Mouse (Mus musculus) forebrain, embryonic 10.5 days (tissue): Measurements from ENCODE around the gene Rreb1. TPM values are rescaled to one million over a fixed set of nuclear protein-coding genes. Genes with fewer than 3 reads are reported as not detected.

Experiments
- DNase-seq: peaks from one replicate; pipeline ENCODE4 v3.0.0-alpha.2; 2017; ENCODE audit warnings: low spot score; ENCODE audit errors: extremely low spot score
- H3K27ac ChIP-seq: fragments of 300-500 bp; sonication (generic); 2 replicates; pipeline ENCODE4 v1.5.1; 2016; ENCODE audit warnings: mild to moderate bottlenecking
- H3K27me3 ChIP-seq: fragments of 300-500 bp; sonication (generic); 2 replicates; pipeline ENCODE4 v1.6.1; 2016; ENCODE audit warnings: mild to moderate bottlenecking; ENCODE audit not compliant: poor library complexity, severe bottlenecking
- H3K36me3 ChIP-seq: fragments of 300-500 bp; sonication (generic); replicated peaks from 2 replicates; pipeline ENCODE4 v1.6.1; 2016; ENCODE audit warnings: mild to moderate bottlenecking, moderate library complexity
- H3K4me1 ChIP-seq: fragments of 300-500 bp; sonication (generic); 2 replicates; pipeline ENCODE4 v1.6.1; 2016
- H3K4me3 ChIP-seq: fragments of 300-500 bp; sonication (generic); 2 replicates; pipeline ENCODE4 v1.5.1; 2016; ENCODE audit warnings: mild to moderate bottlenecking, moderate library complexity
- H3K9me3 ChIP-seq: fragments of 300-500 bp; sonication (generic); 2 replicates; pipeline ENCODE4 v1.6.1; 2016; ENCODE audit warnings: mild to moderate bottlenecking, moderate library complexity
- WGBS: fragments of 180-500 bp; shearing (Covaris S2); methylation state at CpG from one replicate; pipeline ENCODE4 v1.1.7; 2016; 5-methylcytosine and 5-hydroxymethylcytosine counted together
- polyA plus RNA-seq: library from polyadenylated mRNA; unstranded; fragments of >200 nt; fragmentation: Nextera tagmentation; extraction: Ambion mirVana; gene quantifications from 2 replicates; pipeline ENCODE4 v1.2.1, GENCODE M21; 2016

Gene Rreb1
- polyA plus RNA-seq, 1 experiment from 2014 or later: 6.6 TPM

DNA sequence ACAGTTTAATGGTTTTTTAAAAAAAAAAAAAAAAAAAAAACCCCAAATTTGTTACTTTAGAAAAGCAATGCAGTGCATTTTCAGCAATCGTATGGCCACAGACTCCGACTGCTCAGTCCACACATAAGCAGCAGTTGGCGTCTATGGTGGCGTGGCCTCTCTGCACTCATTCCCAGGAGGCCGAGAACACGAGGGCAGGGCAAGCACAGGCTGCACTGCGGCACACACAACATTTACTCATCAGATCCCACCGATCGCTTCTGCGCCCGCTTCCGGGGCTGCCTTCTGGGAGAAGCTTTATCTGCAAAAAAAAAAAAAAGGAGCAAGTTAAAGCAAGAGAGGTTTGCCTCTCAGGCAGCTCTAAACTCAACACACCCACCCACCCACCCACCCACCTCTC lies 201.3 kb downstream of the Rreb1 start:
- Histone ChIP-seq H3K4me1 (no peaks in the 10 kb centered on the region), H3K36me3 (peaks cover 98% of the 10 kb centered on the region), H3K27me3 (no peaks in the 10 kb centered on the region), H3K4me3 (no peak overlapping the region), H3K9me3 (no peaks in the 10 kb centered on the region), H3K27ac (no peak overlapping the region)
- DNase-seq: no peak
- WGBS: 94% methylated on average over 12 of the region's 12 CpGs

DNA sequence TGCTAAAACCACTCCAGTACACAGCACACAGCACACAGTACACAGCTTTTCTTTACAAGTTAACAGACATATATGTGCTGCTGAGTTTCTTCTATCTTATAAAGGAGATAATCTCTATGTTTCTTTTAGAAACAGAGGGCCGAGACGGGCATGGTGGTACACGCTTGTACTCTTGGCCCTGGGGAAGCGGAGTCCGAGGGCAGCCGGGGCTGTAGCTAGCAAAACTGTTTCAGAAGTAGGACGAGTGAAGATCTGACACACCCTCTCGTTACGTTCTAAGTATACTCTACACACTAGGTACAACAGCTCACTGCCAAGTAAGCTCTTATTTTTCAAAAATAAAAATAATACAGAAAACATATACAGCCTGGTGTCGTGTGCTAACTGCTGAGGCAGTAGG lies 202.1 kb downstream of the Rreb1 start:
- no peaks in the 10 kb centered on the region for H3K4me1 ChIP-seq
- H3K4me3 ChIP-seq: no peak overlapping the region
- H3K27ac ChIP-seq: no peak overlapping the region
- 92% methylated on average over 10 of the region's 10 CpGs for WGBS
- H3K27me3 ChIP-seq: no peaks in the 10 kb centered on the region
- no peak for DNase-seq
- peaks cover 100% of the 10 kb centered on the region for H3K36me3 ChIP-seq
- no peaks in the 10 kb centered on the region for H3K9me3 ChIP-seq

DNA sequence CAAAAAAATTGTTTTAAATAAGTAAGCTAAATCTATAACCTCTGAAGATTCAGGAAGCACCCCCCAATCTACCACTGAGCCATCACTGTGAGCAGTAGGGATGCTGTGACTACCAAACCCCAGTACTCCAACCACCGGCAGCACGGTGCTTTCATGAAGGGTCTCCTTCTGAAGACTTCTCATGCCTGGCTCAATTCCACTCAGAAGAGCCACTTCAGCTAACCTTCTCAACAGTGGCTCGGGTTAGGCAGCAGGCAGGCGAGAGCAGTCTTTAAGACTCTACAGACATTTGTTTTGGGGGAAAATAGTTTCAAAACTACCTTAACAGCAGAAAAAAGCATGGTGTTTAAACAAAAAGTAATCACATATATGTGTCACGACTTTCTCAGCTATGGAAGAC lies 202.9 kb downstream of the Rreb1 start:
- no peak overlapping the region for H3K4me3 ChIP-seq
- no peak overlapping the region for H3K27ac ChIP-seq
- H3K36me3 ChIP-seq: peaks cover 100% of the 10 kb centered on the region
- no peaks in the 10 kb centered on the region for H3K27me3 ChIP-seq
- no peaks in the 10 kb centered on the region for H3K9me3 ChIP-seq
- no peak for DNase-seq
- 97% methylated on average over 5 of the region's 5 CpGs for whole genome bisulfite sequencing
- H3K4me1 ChIP-seq: no peaks in the 10 kb centered on the region

DNA sequence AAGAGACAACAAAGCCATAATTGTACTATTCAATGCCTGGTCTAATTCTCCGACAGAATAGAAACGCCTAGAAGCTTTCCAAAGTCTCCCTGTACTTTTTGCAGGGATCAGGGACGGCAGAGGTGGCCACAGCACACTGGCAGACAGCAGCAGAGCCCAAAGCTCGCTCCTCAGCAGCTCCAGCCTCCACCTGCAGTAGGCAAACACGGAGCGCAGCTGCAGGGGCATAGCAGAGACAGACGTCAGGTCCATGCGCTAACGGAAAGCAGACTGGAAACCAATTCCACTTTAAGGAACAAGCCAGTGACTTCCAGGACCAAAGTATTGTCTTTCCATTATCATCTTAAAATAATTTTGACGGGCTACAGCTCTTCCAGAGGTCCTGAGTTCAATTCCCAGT lies 208.0 kb downstream of the Rreb1 start:
- Histone ChIP-seq H3K4me3 (no peak overlapping the region), H3K27ac (no peak overlapping the region), H3K36me3 (peaks cover 100% of the 10 kb centered on the region), H3K27me3 (no peaks in the 10 kb centered on the region), H3K4me1 (no peaks in the 10 kb centered on the region), H3K9me3 (no peaks in the 10 kb centered on the region)
- 86% methylated on average over 10 of the region's 10 CpGs for WGBS
- no peak for DNase-seq

DNA sequence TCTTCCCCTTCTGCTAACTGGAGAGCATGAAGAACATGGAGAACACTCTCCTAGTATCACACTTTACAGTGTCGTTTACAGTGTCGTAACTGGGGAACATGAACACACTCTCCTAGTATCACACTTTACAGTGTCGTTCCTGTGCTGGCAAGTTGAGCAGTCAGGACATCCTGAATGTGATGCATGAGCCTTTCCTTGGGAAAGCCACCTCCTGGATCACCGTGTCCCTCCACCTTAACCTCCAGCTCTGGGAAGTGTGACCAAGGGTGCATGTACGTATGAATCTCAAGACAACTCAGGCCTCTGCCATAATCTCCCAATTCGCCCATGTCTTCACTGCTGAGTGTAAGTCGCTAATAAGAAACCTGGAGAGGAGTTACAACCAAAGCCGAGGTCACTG lies 211.5 kb downstream of the Rreb1 start:
- 91% methylated on average over 8 of the region's 8 CpGs for WGBS
- peaks cover 72% of the 10 kb centered on the region for H3K36me3 ChIP-seq
- H3K9me3 ChIP-seq: no peaks in the 10 kb centered on the region
- DNase-seq: no peak
- H3K4me3 ChIP-seq: no peak overlapping the region
- no peaks in the 10 kb centered on the region for H3K27me3 ChIP-seq
- no peak overlapping the region for H3K27ac ChIP-seq
- H3K4me1 ChIP-seq: peaks cover 16% of the 10 kb centered on the region

DNA sequence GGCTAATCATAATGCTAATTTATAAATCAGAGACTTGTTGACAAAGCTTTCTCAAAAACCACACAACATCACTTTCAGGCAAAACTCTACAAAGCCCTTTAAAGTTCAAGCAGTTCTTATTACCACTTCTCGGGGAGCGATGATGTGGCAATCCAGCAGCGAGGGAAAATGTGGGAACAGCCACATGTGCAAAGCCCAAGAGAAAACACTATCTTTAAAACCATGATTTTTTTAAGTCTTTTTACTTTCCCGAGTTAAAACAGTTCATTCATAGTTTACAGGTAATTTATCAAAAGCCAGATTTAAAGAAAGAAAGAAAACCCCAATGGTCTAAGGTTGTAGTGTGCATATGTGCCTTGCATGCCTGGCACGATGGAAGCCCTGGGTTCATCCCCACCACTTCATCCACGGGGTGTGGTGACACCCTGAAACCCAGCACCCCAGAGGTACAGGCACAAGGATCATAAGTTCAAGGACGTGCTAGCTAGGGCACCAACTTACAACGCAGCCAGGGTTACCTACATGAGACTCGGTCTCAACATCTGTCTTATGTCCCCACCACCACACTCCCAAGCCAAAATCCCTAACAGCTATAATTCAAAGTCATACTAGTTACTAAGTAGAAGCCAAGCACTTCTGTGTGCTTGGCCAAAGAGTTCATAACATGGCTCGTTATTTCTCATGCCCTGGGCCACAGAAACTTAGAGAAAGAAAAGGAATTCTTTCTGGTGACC lies 214.6 kb downstream of the Rreb1 start:
- H3K27me3 ChIP-seq: no peaks in the 10 kb centered on the region
- DNase-seq: no peak
- peak overlapping the region; percentile 98 for H3K27ac ChIP-seq
- WGBS: 24% methylated on average over 10 of the region's 10 CpGs
- H3K36me3 ChIP-seq: peaks cover 41% of the 10 kb centered on the region
- H3K9me3 ChIP-seq: no peaks in the 10 kb centered on the region
- peak overlapping the region; percentile 94 for H3K4me3 ChIP-seq
- peaks cover 18% of the 10 kb centered on the region for H3K4me1 ChIP-seq

DNA sequence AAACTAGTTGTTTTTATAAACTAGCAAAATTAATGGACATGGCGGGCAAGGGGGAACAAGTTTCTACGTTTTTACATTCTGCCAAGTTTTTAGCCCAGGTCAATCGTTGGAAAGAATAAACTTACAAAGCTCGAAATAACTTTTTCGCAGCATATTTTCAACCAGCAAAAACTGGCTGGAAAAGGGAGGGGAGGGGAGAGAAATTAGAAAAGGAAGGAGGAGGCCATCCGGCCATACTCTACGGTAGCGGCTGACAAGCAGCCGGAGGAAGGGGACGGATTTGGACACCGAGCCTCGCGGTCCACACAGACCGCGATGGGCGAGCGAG lies 215.1 kb downstream of the Rreb1 start:
- under 1% methylated on average over 17 of the region's 17 CpGs for WGBS
- H3K4me3 ChIP-seq: peak overlapping the region; percentile 94
- no peaks in the 10 kb centered on the region for H3K9me3 ChIP-seq
- peak overlapping the region; percentile 98 for H3K27ac ChIP-seq
- no peaks in the 10 kb centered on the region for H3K27me3 ChIP-seq
- DNase-seq: no peak
- H3K4me1 ChIP-seq: peaks cover 18% of the 10 kb centered on the region
- peaks cover 35% of the 10 kb centered on the region for H3K36me3 ChIP-seq

DNA sequence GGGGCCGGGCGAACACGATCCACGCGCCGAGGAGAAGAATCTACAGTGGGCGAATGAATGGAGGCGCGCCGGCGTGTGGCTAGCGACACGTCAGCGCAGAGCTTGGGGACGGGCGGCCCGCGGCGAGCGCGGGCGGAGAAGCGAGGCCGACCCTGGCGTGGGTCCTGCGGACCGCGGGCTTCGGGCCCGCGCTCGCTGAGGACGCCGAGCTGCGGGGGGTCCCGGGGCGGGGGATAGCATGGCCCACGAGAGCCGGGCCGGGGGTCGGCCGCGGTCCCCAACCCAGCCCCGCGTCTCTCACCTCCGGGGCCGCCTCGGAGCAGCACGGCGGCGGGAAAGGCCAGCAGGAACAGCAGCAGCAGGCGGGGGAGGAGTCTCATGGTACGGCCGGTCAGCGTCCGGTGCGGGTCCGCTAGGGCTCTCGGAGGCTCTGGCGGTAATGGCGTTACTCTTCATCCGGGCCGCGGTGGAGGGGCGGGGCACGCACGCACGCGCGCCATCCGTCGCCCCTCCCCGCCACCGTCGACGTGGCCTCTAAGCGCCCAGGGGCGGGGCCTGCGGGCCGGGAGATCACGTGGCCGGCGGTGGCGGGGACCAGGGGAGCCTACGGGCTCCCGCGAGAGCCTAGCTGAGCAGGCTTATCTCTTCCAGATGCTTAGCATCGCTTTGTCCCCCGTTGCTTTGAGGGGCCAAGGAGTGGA lies 215.7 kb downstream of the Rreb1 start, which contains the start of gene Ssr1:
Ssr1 (minus strand) TSS at position 514 of the 701 bp plus-strand sequence.
- Histone ChIP-seq H3K9me3 (no peaks in the 10 kb centered on the region), H3K27ac (peak within 1 kb of the TSS; percentile 98), H3K36me3 (peaks cover 30% of the 10 kb centered on the region), H3K27me3 (no peaks in the 10 kb centered on the region), H3K4me1 (peaks cover 18% of the 10 kb centered on the region), H3K4me3 (peak within 1 kb of the TSS; percentile 94)
- DNase-seq: peak; percentile 92
- under 1% methylated on average over 86 of the region's 89 CpGs for WGBS

DNA sequence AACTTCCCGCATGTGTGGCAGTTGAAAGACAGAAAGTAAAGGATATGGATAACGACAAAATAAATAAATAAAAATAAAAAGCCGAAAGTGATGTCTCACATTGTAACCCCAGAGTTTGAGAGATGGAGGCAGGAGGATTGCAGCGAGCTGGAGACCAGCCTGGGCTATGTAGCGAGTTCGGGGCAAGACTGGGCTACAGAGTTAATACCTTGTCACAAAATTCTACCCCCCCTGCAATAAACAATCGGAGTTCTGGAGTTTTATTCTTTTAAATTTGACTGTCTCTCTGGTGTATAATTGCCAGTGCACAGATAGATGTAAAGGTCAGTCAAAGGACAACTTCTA lies 216.2 kb downstream of the Rreb1 start:
- 21% methylated on average over 7 of the region's 7 CpGs for WGBS
- Histone ChIP-seq H3K27me3 (no peaks in the 10 kb centered on the region), H3K27ac (peak overlapping the region; percentile 98), H3K9me3 (no peaks in the 10 kb centered on the region), H3K36me3 (peaks cover 25% of the 10 kb centered on the region), H3K4me3 (peak overlapping the region; percentile 94), H3K4me1 (peaks cover 18% of the 10 kb centered on the region)
- DNase-seq: no peak

DNA sequence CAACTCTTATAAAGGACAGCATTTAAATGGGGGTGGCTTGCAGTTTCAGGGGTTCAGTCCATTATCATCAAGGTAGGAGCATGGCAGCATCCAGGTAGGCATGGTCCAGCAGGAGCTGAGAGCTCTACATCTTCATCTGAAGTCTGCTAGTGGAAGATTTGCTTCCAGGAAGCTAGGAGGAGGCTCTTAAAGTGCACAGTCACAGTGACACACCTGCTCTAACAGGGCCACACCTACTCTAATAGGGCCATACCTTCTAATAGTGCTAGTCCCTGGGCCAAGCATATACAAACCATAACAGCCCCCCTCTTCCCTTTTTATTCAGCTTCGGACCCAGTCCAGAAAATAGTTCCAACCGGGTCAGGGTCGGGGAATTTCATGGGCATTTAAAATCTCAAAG lies 221.5 kb downstream of the Rreb1 start:
- no peak overlapping the region for H3K4me3 ChIP-seq
- no peak overlapping the region for H3K27ac ChIP-seq
- H3K9me3 ChIP-seq: no peaks in the 10 kb centered on the region
- H3K27me3 ChIP-seq: no peaks in the 10 kb centered on the region
- WGBS: 86% methylated on average over 3 of the region's 3 CpGs
- no peak for DNase-seq
- no peaks in the 10 kb centered on the region for H3K36me3 ChIP-seq
- peaks cover 1% of the 10 kb centered on the region for H3K4me1 ChIP-seq

Other genes starting within 250 kb of the Rreb1 start
- gene Ssr1, start 215.8 kb downstream of the Rreb1 start, polyA plus RNA-seq: 117 and 126 TPM in 2 replicates